Mouse (Mus musculus) stomach, embryonic 15.5 days (tissue): ENCODE data around the gene Saal1. TPM values are rescaled to one million over a fixed set of nuclear protein-coding genes. Genes with fewer than 3 reads are reported as not detected.
"Not testable (repeated sequence)": the region's sequence is repeated elsewhere in the genome, so short reads cannot be mapped to it uniquely, and the experiment has no call there.

Source experiments
- ATAC-seq: fragments of 200-750 bp; cut with Nextera tagmentation; 2 replicates; pipeline ENCODE4 v1.8.0; 2017; ENCODE audit warnings: low read depth, moderate number of reproducible peaks, moderate TSS enrichment; ENCODE audit not compliant: insufficient read depth, low FRiP score
- H3K27ac ChIP-seq: fragments of 300-500 bp; sonication (generic); 2 replicates; pipeline ENCODE4 v1.5.1; 2015; ENCODE audit warnings: mild to moderate bottlenecking, inconsistent platforms
- H3K27me3 ChIP-seq: fragments of 300-500 bp; sonication (generic); replicated peaks from 2 replicates; pipeline ENCODE4 v1.6.1; 2015; ENCODE audit warnings: inconsistent platforms
- H3K36me3 ChIP-seq: fragments of 300-500 bp; sonication (generic); 2 replicates; pipeline ENCODE4 v1.6.1; 2015; ENCODE audit warnings: inconsistent platforms
- H3K4me1 ChIP-seq: fragments of 300-500 bp; sonication (generic); 2 replicates; pipeline ENCODE4 v1.6.1; 2015; ENCODE audit warnings: inconsistent platforms
- H3K4me2 ChIP-seq: fragments of 300-500 bp; sonication (generic); 2 replicates; pipeline ENCODE4 v1.6.1; 2015; ENCODE audit warnings: mild to moderate bottlenecking, inconsistent platforms
- H3K4me3 ChIP-seq: fragments of 300-500 bp; sonication (generic); replicated peaks from 2 replicates; pipeline ENCODE4 v1.5.1; 2015; ENCODE audit warnings: inconsistent platforms
- H3K9ac ChIP-seq: fragments of 300-500 bp; sonication (generic); 2 replicates; pipeline ENCODE4 v1.6.1; 2015; ENCODE audit warnings: inconsistent platforms
- H3K9me3 ChIP-seq: fragments of 300-500 bp; sonication (generic); 2 replicates; pipeline ENCODE4 v1.6.1; 2016; ENCODE audit warnings: inconsistent platforms
- WGBS: fragments of 180-500 bp; shearing (Covaris S2); methylation state at CpG from one replicate; pipeline ENCODE4 v1.1.7; 2015; 5-methylcytosine and 5-hydroxymethylcytosine counted together
- polyA plus RNA-seq: library from polyadenylated mRNA; unstranded; fragments of >200 nt; fragmentation: Nextera tagmentation; extraction: Ambion mirVana; gene quantifications from 2 replicates; pipeline ENCODE4 v1.2.1, GENCODE M21; 2015

Saal1 gene
- polyA plus RNA-seq, result 24.3 and 24.8 TPM in 2 replicates

DNA sequence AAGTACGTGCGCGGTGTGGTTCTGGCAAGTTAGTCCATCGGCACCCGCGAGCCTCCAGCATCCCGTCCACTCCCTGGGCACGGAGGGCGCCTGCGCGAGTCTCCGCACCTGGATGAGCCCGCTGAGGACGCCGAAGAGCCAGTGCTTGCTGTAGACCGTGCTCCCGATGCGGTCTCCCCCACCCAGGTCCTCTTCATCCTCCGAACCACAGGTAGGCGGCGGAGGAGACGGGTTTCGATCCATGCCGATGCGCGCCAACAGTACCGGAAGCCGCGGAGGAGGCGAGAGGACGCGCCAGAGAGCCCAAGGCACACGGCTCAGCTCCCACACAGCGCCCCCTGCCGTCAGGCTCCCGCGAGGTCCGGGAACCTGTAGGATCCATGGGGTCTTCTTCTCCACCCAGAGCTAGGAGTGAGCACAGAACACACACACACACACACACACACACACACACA, at the start of gene Saal1:
Saal1 (minus strand) TSS at position 291 of the 455 bp plus-strand sequence.
- under 1% methylated on average over 38 of the region's 38 CpGs for WGBS
- H3K9ac ChIP-seq, result peak within 1 kb of the TSS; percentile 59

DNA sequence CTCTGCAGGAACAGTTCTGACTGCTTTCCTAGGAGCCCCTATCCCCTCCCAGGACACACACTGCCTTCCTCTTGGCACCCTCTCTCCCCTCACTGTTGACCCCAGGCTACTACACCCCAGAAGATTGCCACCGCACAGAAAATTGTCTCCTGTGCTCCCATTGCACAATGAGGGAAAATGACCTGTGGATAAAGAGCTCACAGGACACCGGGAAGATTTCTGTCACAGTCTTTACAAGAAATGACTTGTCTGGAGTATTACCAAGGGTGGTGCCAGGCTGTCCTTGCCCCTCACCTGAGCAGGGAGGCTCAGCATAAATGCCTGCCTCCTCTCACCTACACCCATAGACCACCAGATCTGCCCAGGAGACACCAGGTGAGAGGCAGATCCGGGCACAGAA, 41.0 kb upstream of the Saal1 start, which contains the start of gene Saa2:
Saa2 (plus strand) TSS at position 301 of the 400 bp plus-strand sequence.
- no peak within 1 kb of the TSS for H3K9ac ChIP-seq
- 63% methylated on average over 3 of the region's 3 CpGs for WGBS
- H3K27ac ChIP-seq, result no peak within 1 kb of the TSS
- no peak for ATAC-seq
- no peaks in the 10 kb centered on the region for H3K4me1 ChIP-seq
- no peak within 1 kb of the TSS for H3K4me2 ChIP-seq
- no peaks in the 10 kb centered on the region for H3K9me3 ChIP-seq
- H3K27me3 ChIP-seq, result no peaks in the 10 kb centered on the region
- no peaks in the 10 kb centered on the region for H3K36me3 ChIP-seq
- H3K4me3 ChIP-seq, result no peak within 1 kb of the TSS

More for the DNA sequence above, at the start of gene Saal1:
- H3K9me3 ChIP-seq, result no peaks in the 10 kb centered on the region
- no peaks in the 10 kb centered on the region for H3K27me3 ChIP-seq
- peaks cover 18% of the 10 kb centered on the region for H3K36me3 ChIP-seq
- H3K4me1 ChIP-seq, result peaks cover 7% of the 10 kb centered on the region
- peak; percentile 93 for ATAC-seq
- peak within 1 kb of the TSS; percentile 72 for H3K4me3 ChIP-seq
- peak within 1 kb of the TSS; percentile 50 for H3K4me2 ChIP-seq
- H3K27ac ChIP-seq, result peak within 1 kb of the TSS; percentile 76; the same call in 1 of the 2 replicates

DNA sequence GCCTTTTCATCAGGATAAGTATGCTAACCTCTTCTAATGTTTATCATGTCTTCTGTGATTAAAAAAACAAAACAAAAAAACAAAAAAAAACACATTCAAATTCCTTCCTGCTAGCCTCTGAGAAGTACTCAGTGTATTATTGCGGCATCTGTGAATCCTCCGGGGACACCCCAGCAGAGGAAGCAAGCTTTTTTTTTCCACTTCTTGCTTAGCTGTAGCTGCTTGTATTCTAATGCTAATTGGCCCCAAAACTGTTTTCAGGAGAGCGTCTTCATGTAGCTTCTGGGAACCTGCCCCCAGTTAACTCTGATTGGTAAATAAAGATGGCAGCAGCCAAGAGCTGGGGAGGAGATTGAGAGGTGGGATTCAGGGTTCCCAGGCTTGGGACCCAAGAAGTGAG, 38.0 kb upstream of the Saal1 start:
- WGBS, result 69% methylated on average over 3 of the region's 3 CpGs
- Histone ChIP-seq H3K36me3 (no peaks in the 10 kb centered on the region), H3K4me1 (no peaks in the 10 kb centered on the region), H3K4me3 (no peak overlapping the region), H3K27ac (no peak overlapping the region), H3K9ac (no peak overlapping the region), H3K27me3 (no peaks in the 10 kb centered on the region), H3K9me3 (no peaks in the 10 kb centered on the region), H3K4me2 (no peak overlapping the region)
- no peak for ATAC-seq

DNA sequence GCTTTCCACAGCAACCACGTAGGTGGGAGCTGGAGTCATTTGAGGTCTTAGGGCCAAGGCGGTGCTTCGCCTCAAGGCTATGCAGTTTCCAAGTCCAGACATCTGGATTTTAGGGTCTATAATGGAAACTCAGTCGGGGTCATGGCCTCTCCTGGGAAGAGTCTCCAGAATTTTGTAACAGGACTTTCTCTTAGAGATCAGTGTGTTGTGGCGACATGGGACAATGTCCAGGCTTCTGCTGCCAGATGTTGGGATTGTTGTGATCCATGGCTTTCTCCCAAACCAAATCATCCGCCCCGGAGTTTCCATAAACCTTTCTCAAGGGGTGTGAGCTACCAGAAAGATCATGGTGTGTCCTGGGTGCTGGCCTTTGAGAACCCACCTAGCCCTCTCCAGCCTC, 35.9 kb upstream of the Saal1 start:
- WGBS, result 69% methylated on average over 7 of the region's 7 CpGs
- Histone ChIP-seq H3K9me3 (no peaks in the 10 kb centered on the region), H3K4me2 (no peak overlapping the region), H3K36me3 (no peaks in the 10 kb centered on the region), H3K9ac (no peak overlapping the region), H3K27ac (no peak overlapping the region), H3K4me1 (no peaks in the 10 kb centered on the region), H3K27me3 (no peaks in the 10 kb centered on the region), H3K4me3 (no peak overlapping the region)
- no peak for ATAC-seq

DNA sequence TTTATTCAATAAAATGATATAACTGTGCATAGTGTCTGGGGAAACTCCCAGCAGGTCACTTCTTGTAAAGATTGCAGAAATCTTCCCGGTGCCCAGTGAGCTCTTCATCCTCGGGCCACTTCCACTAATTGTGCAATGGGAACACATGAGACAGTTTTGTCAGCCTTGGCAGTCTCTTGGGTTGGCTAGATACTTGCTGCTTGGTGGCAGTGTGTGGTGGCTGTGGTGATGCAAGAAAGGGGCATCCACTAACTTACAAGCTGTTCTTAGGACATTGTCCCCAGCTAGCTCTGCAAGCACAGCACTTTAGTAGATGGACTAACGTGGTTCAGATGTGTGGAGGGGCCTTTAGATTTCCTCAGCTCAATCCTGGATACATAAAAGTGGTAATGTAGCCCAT, 35.3 kb upstream of the Saal1 start:
- H3K27ac ChIP-seq, result no peak overlapping the region
- 76% methylated on average over 3 of the region's 3 CpGs for WGBS
- H3K4me1 ChIP-seq, result no peaks in the 10 kb centered on the region
- no peak for ATAC-seq
- H3K36me3 ChIP-seq, result no peaks in the 10 kb centered on the region
- H3K4me2 ChIP-seq, result no peak overlapping the region
- H3K27me3 ChIP-seq, result no peaks in the 10 kb centered on the region
- H3K9ac ChIP-seq, result no peak overlapping the region
- H3K9me3 ChIP-seq, result no peaks in the 10 kb centered on the region
- H3K4me3 ChIP-seq, result no peak overlapping the region

DNA sequence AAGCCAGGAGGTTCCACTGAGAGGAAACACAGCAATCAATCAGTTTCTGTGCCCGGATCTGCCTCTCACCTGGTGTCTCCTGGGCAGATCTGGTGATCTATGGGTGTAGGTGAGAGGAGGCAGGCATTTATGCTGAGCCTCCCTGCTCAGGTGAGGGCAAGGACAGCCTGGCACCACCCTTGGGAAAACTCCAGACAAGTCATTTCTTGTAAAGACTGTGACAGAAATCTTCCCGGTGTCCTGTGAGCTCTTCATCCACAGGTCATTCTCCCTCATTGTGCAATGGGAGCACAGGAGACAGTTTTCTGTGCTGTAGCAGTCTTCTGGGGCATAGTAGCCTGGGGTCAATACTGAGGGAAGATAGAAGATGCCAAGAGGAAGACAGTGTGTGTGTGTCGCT, 32.4 kb upstream of the Saal1 start, which contains the start of gene Saa1:
Saa1 (minus strand) TSS at position 101 of the 400 bp plus-strand sequence.
- ATAC-seq, H3K4me2 ChIP-seq, H3K9ac ChIP-seq, H3K36me3 ChIP-seq, H3K9me3 ChIP-seq, H3K27me3 ChIP-seq, H3K4me1 ChIP-seq, H3K27ac ChIP-seq, H3K4me3 ChIP-seq: not testable (repeated sequence)
- WGBS, result 64% methylated on average over 3 of the region's 3 CpGs

DNA sequence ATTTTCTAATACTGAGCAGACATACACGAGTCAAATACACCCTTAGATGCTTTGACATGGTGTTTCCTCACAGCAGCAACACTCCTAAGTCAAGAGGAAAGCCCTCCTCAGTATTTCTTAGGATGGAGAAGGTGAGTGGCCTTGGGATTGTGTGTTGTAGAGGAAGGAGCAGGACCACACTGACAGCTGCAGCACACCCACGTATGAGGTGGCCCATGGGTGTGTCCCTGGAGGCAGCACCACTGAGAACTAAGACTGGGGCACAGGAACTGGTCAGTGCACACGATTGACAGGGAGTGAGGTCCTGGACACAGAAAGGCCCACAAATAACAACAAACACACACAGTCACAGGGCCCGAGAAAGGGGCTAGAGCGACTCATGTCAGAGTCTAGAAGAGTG, 29.6 kb upstream of the Saal1 start:
- WGBS, result 77% methylated on average over 5 of the region's 5 CpGs
- not testable (repeated sequence) for H3K27me3 ChIP-seq, H3K9me3 ChIP-seq, H3K9ac ChIP-seq, H3K4me3 ChIP-seq, ATAC-seq, H3K27ac ChIP-seq, H3K36me3 ChIP-seq, H3K4me2 ChIP-seq, H3K4me1 ChIP-seq

DNA sequence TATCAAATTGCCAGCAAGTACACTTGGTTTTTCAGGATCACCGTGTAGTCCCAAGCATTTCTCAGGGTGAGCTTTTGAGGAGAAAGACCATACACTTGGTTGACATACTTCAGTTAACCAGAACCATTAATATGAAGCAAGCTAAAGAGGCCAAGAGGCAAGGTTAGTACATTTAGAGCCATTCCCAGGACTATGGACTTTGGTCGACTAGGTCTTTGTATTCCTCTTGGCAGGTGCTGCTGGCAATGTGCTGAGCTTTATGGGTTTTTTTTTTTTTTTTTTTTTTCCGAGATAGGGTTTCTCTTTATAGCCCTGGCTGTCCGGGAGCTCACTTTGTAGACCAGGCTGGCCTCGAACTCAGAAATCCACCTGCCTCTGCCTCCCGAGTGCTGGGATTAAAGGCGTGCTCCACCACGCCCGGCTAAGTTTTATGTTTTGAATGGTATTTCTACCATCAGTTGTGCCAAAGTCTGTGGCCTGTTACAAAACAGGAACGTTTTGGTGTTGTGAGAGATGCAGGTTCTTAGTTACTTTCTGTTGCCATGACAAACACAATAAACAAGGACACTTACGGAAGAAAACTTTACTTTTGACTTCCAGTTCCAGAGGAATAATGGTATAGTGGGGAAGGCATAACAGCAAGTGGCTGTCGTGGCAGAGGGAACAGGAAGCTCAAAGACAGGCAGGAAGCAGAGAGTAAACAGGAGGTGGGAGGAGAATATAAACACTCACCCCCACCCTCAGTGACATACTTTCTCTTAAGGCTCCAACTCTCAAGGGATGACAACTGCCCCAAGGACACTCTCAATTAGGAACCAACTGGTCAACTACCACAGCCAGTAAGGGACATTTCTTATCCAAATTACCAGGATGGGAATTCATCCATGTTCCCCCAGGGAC, 28.3 kb upstream of the Saal1 start:
- 75% methylated on average over 12 of the region's 12 CpGs for WGBS
- H3K4me2 ChIP-seq, result no peak overlapping the region
- H3K27me3 ChIP-seq, result no peaks in the 10 kb centered on the region
- no peak for ATAC-seq
- H3K9ac ChIP-seq, result no peak overlapping the region
- no peaks in the 10 kb centered on the region for H3K4me1 ChIP-seq
- no peak overlapping the region for H3K27ac ChIP-seq
- no peaks in the 10 kb centered on the region for H3K9me3 ChIP-seq
- no peak overlapping the region for H3K4me3 ChIP-seq
- no peaks in the 10 kb centered on the region for H3K36me3 ChIP-seq

DNA sequence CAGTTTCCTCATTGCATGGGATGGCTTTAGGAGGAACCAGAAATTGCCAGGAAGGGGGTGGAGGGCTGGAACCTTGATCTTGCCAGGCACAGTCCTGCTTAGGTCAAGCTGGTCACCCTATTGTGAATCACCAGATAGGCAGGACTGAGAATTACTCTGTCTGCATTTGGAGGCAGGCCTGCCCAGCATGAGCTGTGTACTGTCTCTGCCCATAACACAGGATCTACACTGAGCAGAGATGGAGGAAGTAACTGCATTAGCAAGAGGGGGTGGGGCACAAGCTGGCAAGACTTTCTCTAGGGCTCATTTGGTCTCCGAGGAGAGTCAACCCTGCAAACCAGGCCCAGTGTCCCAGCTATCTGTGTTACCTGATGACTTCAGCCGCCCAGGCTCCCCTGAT, 24.5 kb upstream of the Saal1 start:
- WGBS, result 63% methylated on average over 2 of the region's 2 CpGs
- Histone ChIP-seq H3K9ac (no peak overlapping the region), H3K27me3 (no peaks in the 10 kb centered on the region), H3K36me3 (no peaks in the 10 kb centered on the region), H3K27ac (no peak overlapping the region), H3K4me1 (no peaks in the 10 kb centered on the region), H3K9me3 (no peaks in the 10 kb centered on the region), H3K4me3 (no peak overlapping the region), H3K4me2 (no peak overlapping the region)
- ATAC-seq, result no peak

DNA sequence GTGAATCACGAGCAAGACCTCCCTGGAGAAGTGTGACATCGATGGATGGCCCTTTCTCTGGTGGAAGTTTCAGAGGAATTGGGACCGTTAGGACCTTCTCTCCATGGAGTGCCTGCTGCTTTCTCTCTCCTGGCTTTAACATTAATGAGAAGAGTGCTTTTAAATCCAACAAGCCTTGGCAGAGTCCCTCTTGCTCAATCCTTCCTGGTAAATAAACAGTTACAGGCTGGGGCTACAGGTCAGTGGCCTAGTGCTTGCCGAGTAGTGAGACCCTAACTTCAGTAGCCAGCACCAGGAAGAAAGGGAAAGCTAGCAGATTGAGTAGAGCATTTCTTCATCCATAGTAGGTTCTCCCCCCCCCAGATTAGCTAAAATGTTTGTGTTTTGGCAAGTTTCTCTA, 22.0 kb upstream of the Saal1 start, which contains the start of gene Saa4:
Saa4 (minus strand) TSS at position 146 of the 400 bp plus-strand sequence.
- no peaks in the 10 kb centered on the region for H3K36me3 ChIP-seq
- H3K4me2 ChIP-seq, result no peak within 1 kb of the TSS
- no peaks in the 10 kb centered on the region for H3K27me3 ChIP-seq
- H3K9me3 ChIP-seq, result no peaks in the 10 kb centered on the region
- H3K4me3 ChIP-seq, result no peak within 1 kb of the TSS
- 65% methylated on average over 4 of the region's 4 CpGs for WGBS
- no peak within 1 kb of the TSS for H3K27ac ChIP-seq
- ATAC-seq, result no peak
- no peak within 1 kb of the TSS for H3K9ac ChIP-seq
- H3K4me1 ChIP-seq, result no peaks in the 10 kb centered on the region

DNA sequence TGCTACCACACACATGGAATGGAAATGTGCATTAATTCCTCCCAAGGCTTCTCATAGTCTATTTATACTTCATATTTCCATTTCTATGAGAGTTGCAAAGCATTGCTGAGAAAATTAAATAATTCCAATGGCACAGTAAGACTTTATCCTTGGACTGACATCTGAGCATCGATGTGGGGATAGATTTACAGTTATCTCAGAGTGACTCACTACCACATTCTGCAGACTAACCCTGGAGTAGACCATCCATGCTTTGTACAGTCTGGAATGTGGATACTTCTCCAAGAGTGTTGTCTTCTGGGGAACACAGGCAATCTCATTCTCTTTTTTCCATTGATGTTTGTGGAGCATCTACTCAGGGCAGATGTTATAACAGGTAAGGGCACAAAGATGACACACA, 17.1 kb upstream of the Saal1 start:
- Histone ChIP-seq H3K27ac (no peak overlapping the region), H3K4me3 (no peak overlapping the region), H3K9ac (no peak overlapping the region), H3K4me1 (no peaks in the 10 kb centered on the region), H3K9me3 (no peaks in the 10 kb centered on the region), H3K36me3 (no peaks in the 10 kb centered on the region), H3K4me2 (no peak overlapping the region), H3K27me3 (no peaks in the 10 kb centered on the region)
- ATAC-seq, result no peak
- WGBS, result 83% methylated on average over 1 of the region's 1 CpGs

DNA sequence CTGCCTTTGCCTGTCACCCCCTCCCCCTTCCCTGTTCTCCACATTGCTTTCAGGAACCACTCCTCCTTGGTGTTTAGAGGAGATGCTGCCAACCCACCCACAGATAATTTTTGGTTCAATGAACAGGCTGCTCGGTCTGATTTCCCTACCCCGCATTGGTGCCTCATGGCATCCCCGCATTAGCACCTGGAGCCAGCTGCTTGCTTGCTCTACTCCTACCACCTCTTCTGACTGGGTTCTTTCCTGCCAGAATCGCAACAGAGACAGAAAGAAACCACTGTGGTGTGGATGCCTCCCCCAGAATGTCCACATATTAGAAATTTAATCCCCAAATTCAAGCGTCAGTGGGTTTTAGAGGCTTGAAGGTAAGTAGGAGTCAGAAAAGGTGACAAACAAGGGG, 13.9 kb upstream of the Saal1 start:
- Histone ChIP-seq H3K9ac (no peak overlapping the region), H3K4me2 (no peak overlapping the region), H3K27ac (no peak overlapping the region), H3K4me1 (no peaks in the 10 kb centered on the region), H3K27me3 (no peaks in the 10 kb centered on the region), H3K9me3 (no peaks in the 10 kb centered on the region), H3K4me3 (no peak overlapping the region), H3K36me3 (no peaks in the 10 kb centered on the region)
- ATAC-seq, result no peak
- WGBS, result 75% methylated on average over 5 of the region's 5 CpGs
